Mouse (Mus musculus) MEL-GATA-1-ER (cell line): Measurements from ENCODE around the gene Olfr1411.

ENCODE experiments used
- DNase-seq: peaks from one replicate; pipeline ENCODE4 v3.0.0-alpha.2; 2012; ENCODE audit warnings: low read depth; ENCODE audit errors: extremely low read depth

Olfr1411 gene

GRCm38 (mm10) chr1:92638736-92639135 lies 44.5 kb downstream of the Olfr1411 start:
- DNase-seq, result no peak

- peak; percentile 27 for DNase-seq
These were observed 46.2 kb downstream of the Olfr1411 start for GRCm38 (mm10) chr1:92640393-92640792.

GRCm38 (mm10) chr1:92641514-92642272 lies 47.5 kb downstream of the Olfr1411 start, which contains the start of gene Cops9:
Gene Cops9 (minus strand): TSS chr1:92641985.
- peak; percentile 90 for DNase-seq

GRCm38 (mm10) chr1:92643691-92644090 lies 49.5 kb downstream of the Olfr1411 start:
- no peak for DNase-seq

GRCm38 (mm10) chr1:92644916-92645315 lies 50.7 kb downstream of the Olfr1411 start:
- DNase-seq, result no peak

- DNase-seq, result no peak
These were observed 51.9 kb downstream of the Olfr1411 start for GRCm38 (mm10) chr1:92646111-92646510.

- DNase-seq, result no peak
These were observed 52.4 kb downstream of the Olfr1411 start for GRCm38 (mm10) chr1:92646601-92647000.

GRCm38 (mm10) chr1:92647026-92647425 lies 52.8 kb downstream of the Olfr1411 start:
- peak; percentile 27 for DNase-seq
